In the genomic region with DNA sequence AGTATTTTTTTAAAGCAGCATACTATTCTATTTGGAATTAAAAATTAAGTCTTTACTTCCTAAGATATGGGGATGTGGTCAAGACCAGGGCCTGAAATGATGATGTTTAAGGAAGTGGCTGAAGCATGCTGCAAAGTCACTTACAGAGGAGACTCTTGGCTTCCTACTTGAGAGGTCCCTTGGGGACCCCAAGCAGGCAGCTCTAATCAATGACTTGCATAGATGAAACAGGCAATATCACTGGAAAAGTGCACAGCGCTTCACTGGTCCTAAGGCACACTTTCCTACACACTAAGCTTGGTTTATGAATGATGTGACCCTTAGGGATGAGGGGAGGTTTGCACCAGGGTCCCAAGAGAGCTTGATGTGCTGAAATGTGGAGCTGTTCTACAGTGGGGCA, we compare ENCODE assay signal across 25 mouse cellular contexts.
"Had no signal": no experiment of that assay in that cellular context is flagged by ENCODE, and none has a peak within 500 bp of the region (broad histone marks: within the 10 kb centered on the region; RNA-seq: fewer than 3 reads in every experiment).

No protein-coding gene starts in this region.

- H3K4me1 ChIP-seq: heart, embryonic 10.5 days; heart, embryonic 12.5 days; intestine, embryonic 15.5 days; limb, embryonic 15.5 days had no signal

- H3K27me3 ChIP-seq: heart, embryonic 12.5 days; hindbrain, embryonic 12.5 days; intestine, embryonic 15.5 days; limb, embryonic 13.5 days; limb, embryonic 15.5 days had no signal

- H3K36me3 ChIP-seq: heart, embryonic 10.5 days; heart, embryonic 12.5 days; hindbrain, embryonic 10.5 days; hindbrain, embryonic 12.5 days; intestine, embryonic 15.5 days; limb, embryonic 13.5 days; limb, embryonic 15.5 days had no signal

- H3K27ac ChIP-seq: gastrocnemius, adult 2 months; heart, embryonic 10.5 days; hindbrain, embryonic 10.5 days; hindbrain, embryonic 12.5 days; hindbrain, embryonic 14.5 days; intestine, embryonic 15.5 days; layer of hippocampus, adult 2 months; limb, embryonic 13.5 days; limb, embryonic 15.5 days had no signal

- H3K4me3 ChIP-seq: gastrocnemius, adult 2 months; heart, embryonic 10.5 days; heart, embryonic 12.5 days; hindbrain, embryonic 10.5 days; hindbrain, embryonic 12.5 days; intestine, embryonic 15.5 days; layer of hippocampus, adult 2 months; limb, embryonic 13.5 days; limb, embryonic 15.5 days had no signal

- ATAC-seq: hindbrain, embryonic 16.5 days; inflammation-experienced regulatory T-cells, adult 6 months; intestine, embryonic 15.5 days; intestine, postnatal 0 days had no signal

- H3K9me3 ChIP-seq: heart, embryonic 10.5 days; heart, embryonic 12.5 days; hindbrain, embryonic 10.5 days; hindbrain, embryonic 12.5 days; intestine, embryonic 15.5 days; limb, embryonic 13.5 days; limb, embryonic 15.5 days had no signal

- DNase-seq: gastrocnemius, adult 2 months; gastrocnemius, postnatal 10 days; gastrocnemius, postnatal 25 days; heart, adult 18-20 months; heart, postnatal 10 days; heart, postnatal 4 days; kidney, adult 18-20 months; kidney, adult 8-10 months; kidney, postnatal 10 days; kidney, postnatal 25 days; kidney, postnatal 4 days; layer of hippocampus, postnatal 36 days; left cerebral cortex, postnatal 4 days had no signal
